Mouse (Mus musculus): ENCODE results near the gene Sft2d2. TPM values are rescaled to one million over a fixed set of nuclear protein-coding genes. Genes with fewer than 3 reads are reported as not detected.

Gene Sft2d2
- polyA plus RNA-seq (2015; fragmentation: Nextera tagmentation; extraction: Ambion mirVana) = 6.8 and 9.7 TPM in 2 replicates

GRCm38 (mm10) chr1:165193880-165194661, at the start of gene Sft2d2:
Gene Sft2d2, minus strand, starts transcription at chr1:165194438.

DNA sequence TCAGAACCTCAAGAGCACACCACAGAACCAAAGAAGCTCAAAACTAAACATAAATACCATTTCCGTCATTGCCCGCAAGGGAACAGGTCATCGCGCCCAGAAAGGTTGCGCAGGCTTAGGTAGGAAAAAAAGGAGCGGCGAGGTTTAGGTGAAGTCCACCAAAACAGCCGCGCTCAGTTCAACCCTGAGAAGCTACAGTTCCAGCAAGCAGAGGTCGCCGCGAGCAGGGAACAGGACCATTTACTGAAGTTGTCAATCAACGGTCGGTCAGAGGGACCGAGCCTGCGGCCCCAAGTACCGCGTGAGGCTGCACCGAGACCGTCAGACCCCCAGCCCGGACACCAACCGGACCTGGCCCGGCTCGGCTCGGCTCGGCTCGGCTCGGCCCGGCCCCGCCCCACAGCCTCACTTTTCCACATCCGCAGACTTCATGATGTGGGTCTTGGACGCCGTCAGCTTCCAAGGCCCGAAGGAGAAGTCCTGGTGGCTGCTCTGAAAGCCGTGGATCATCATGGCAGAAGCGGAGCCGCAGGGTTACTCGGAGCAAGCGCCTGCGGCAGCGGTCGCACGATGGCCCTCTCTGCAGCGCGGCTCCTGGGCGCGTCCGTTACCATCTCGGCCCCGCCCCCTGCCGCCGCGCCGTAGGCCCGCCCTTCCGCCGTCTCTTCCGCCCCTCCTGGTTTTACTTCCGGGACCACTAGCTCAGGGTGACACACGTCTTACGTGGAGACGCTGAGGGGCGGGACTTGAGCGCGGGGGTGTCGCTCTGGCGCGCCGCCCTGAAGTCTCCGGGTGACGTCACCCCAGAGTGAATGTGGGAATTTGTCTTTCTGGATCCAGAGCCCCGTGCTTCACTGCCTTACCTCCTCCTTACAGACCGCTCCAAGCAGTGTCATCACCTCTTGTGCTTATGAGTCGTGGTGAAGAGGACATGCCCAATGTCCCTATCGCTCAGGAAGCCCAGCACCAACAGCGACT, 42.4 kb upstream of the Sft2d2 start, which contains the start of gene Tiprl:
Tiprl (minus strand) TSS at position 676 of the 978 bp plus-strand sequence.

DNA sequence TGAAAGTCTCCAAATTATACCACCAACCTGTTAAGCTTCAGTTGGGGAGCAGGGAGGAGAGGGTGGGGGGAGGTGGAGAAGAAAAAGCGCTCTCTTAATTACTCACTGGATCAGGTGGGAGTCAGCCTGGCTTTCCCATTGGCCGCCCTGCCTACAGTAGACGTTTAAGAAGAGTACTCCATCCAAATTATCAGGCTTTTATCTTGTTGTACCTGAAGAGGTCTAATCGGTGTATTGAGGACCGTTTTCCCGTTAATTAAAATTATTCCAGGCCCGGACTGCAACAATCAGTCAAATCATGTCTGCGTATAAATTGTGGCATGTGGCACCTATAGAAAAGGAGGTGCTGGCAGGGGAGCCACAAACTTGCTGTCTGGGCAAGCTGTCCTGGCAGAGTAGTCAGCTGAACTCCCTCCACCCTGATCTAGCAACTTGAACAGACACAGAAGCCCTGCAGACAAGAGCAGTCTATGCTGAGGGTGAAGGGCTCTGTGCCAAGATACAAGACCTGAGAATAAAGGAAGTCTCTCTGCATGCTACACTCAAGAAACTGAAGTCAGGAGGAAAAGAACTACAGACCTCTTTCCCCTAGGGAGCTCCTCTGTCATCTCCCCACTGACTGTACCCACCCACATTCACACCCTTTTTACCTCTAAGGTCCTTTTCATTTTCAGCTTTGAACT, 33.4 kb downstream of the Sft2d2 start, which contains the start of gene Tbx19:
Tbx19 (minus strand) TSS at position 51 of the 683 bp plus-strand sequence.

Other genes starting within 250 kb of the Sft2d2 start
- gene Tbx19, start 33.7 kb downstream of the Sft2d2 start, polyA plus RNA-seq (2015; fragmentation: Nextera tagmentation; extraction: Ambion mirVana) = 0.22 TPM in 1 of 2 replicates, not detected in the other
- gene Tiprl, start 42.6 kb upstream of the Sft2d2 start, polyA plus RNA-seq (2015; fragmentation: Nextera tagmentation; extraction: Ambion mirVana) = 62.3 and 64.6 TPM in 2 replicates
- 0.22 and 0.29 TPM in 2 replicates for gene Gpr161, start 101.4 kb upstream of the Sft2d2 start, polyA plus RNA-seq (2015; fragmentation: Nextera tagmentation; extraction: Ambion mirVana)